Mouse (Mus musculus) neural tube, embryonic 11.5 days (tissue): ENCODE measurements around the gene Zfp119a. TPM values are rescaled to one million over a fixed set of nuclear protein-coding genes. Genes with fewer than 3 reads are reported as not detected.
"Not testable (repeated sequence)": the region's sequence is repeated elsewhere in the genome, so short reads cannot be mapped to it uniquely, and the experiment has no call there.

ENCODE experiments used
- ATAC-seq: fragments of 200-750 bp; cut with Nextera tagmentation; 2 replicates; pipeline ENCODE4 v1.8.0; 2017; ENCODE audit warnings: moderate number of reproducible peaks, mild to moderate bottlenecking, moderate TSS enrichment, moderate library complexity; ENCODE audit not compliant: insufficient read depth, low FRiP score, low TSS enrichment
- DNase-seq: peaks from one replicate; pipeline ENCODE4 v3.0.0-alpha.2; 2015; ENCODE audit warnings: low spot score
- H3K27ac ChIP-seq: fragments of 300-500 bp; sonication (generic); 2 replicates; pipeline ENCODE4 v1.5.1; 2014; ENCODE audit warnings: low read depth, mild to moderate bottlenecking, low read length
- H3K27me3 ChIP-seq: fragments of 300-500 bp; sonication (generic); 2 replicates; pipeline ENCODE4 v1.6.1; 2014; ENCODE audit warnings: mild to moderate bottlenecking, low read length, mixed read lengths; ENCODE audit not compliant: control insufficient read depth, insufficient read depth
- H3K36me3 ChIP-seq: fragments of 300-500 bp; sonication (generic); 2 replicates; pipeline ENCODE4 v1.6.1; 2014; ENCODE audit warnings: mild to moderate bottlenecking, low read length, moderate library complexity, mixed read lengths; ENCODE audit not compliant: control insufficient read depth, insufficient read depth
- H3K4me1 ChIP-seq: fragments of 300-500 bp; sonication (generic); 2 replicates; pipeline ENCODE4 v1.6.1; 2014; ENCODE audit warnings: low read length, mixed read lengths; ENCODE audit not compliant: control insufficient read depth, insufficient read depth
- H3K4me2 ChIP-seq: fragments of 300-500 bp; sonication (generic); 2 replicates; pipeline ENCODE4 v1.6.1; 2014; ENCODE audit warnings: low read depth, mild to moderate bottlenecking, moderate library complexity
- H3K4me3 ChIP-seq: fragments of 300-500 bp; sonication (generic); 2 replicates; pipeline ENCODE4 v1.5.1; 2014; ENCODE audit warnings: low read depth, low read length
- H3K9ac ChIP-seq: fragments of 300-500 bp; sonication (generic); 2 replicates; pipeline ENCODE4 v1.6.1; 2014; ENCODE audit warnings: mild to moderate bottlenecking, low read length
- H3K9me3 ChIP-seq: fragments of 300-500 bp; sonication (generic); 2 replicates; pipeline ENCODE4 v1.6.1; 2016; ENCODE audit warnings: low read length; ENCODE audit not compliant: control insufficient read depth
- WGBS: fragments of 180-500 bp; shearing (Covaris S2); extraction: QIAGEN DNeasy Blood & Tissue Kit; methylation state at CpG from one replicate; pipeline ENCODE4 v1.1.7; 2014; 5-methylcytosine and 5-hydroxymethylcytosine counted together
- polyA plus RNA-seq: library from polyadenylated mRNA; unstranded; fragments of >200 nt; fragmentation: Nextera tagmentation; extraction: Ambion mirVana; gene quantifications from 2 replicates; pipeline ENCODE4 v1.2.1, GENCODE M21; 2014

Zfp119a gene
- 7.9 and 8.2 TPM in 2 replicates for polyA plus RNA-seq

DNA sequence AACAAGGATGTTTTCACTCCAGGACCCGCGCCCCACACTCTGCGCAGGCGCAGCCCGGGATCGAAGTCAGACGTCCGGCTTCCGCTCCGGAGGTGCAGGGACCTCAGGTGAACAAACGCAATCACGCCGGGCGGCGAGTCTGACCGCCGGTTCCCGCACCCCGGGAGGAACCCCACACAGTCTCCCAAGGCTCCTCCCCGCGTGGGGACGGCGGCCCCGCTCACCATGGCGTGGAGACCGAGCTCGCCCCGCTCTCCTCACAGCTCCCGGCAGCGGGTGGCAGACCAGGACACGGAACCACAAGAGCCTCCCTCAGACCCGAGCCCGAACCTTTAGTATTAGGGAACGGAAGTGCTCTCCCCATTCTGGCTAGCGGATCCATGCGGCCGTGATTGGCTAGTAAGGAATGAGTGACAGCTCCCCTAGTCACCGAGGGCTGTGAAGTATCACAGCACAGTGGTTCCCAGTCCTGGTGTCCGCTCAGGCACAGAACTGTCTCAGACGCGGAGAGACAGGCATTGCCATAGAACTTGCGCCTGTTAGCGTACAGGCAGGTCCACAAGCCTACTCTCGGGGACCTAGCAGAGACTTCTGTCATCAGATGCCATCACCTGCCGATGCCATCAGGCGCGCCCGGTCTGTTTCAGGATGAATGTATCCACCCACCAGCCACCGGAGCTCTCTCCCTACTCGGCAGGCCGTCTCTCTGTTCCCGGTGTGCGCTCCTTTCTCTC, at the start of gene Zfp119a:
Gene Zfp119a, minus strand, starts transcription at position 295 of the 734 bp plus-strand sequence.
- not testable (repeated sequence) for H3K27me3 ChIP-seq, H3K9me3 ChIP-seq, H3K4me1 ChIP-seq, H3K36me3 ChIP-seq
- Histone ChIP-seq H3K4me3 (peak within 1 kb of the TSS; percentile 40), H3K4me2 (peak within 1 kb of the TSS; percentile 48), H3K27ac (peak within 1 kb of the TSS; percentile 49), H3K9ac (peak within 1 kb of the TSS; percentile 63)
- 0% methylated on average over 38 of the region's 53 CpGs for WGBS
- DNase-seq (peak; percentile 81), ATAC-seq (peak; percentile 99)

DNA sequence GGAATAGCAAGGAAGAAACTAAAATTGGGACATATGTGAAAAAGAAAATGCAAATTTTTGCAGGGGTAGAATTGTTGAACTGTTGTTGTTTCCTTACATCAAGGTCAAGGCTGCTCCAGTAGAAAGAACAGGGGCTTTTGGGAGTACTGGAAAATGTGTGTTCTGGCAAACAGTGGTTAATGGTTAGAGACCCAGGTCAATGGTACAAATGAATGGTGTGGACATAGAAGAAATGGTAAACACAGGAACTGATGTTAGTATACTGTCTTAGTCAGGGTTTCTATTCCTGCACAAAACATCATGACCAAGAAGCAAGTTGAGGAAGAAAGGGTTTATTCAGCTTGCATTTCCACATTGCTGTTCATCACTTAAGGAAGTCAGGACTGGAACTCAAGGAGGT, 27.9 kb upstream of the Zfp119a start:
- Histone ChIP-seq H3K4me2 (no peak overlapping the region), H3K27ac (no peak overlapping the region), H3K9me3 (no peaks in the 10 kb centered on the region), H3K27me3 (no peaks in the 10 kb centered on the region), H3K9ac (no peak overlapping the region), H3K36me3 (no peaks in the 10 kb centered on the region), H3K4me1 (no peaks in the 10 kb centered on the region), H3K4me3 (no peak overlapping the region)
- no peak for DNase-seq
- ATAC-seq: no peak

DNA sequence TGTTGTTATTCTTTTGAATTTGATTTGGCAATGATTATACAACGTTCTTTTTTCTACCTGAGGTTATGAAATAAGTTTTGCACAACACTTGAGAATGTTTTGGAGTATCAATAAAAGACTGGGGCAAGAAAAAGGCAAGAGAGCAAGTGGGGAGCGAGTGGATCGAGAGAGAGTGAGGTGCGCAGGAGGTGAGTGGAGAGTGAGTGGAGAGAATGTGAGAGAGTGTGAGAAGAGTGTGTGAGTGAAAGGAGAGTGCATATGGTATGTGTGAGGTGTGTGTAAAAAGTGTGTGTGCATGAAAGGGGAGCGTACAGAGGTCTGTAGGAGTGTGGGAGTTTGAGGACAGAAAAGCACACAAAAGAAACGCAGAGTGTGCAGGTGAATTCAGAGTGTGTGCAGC, 25.4 kb upstream of the Zfp119a start:
- ATAC-seq (no peak), DNase-seq (no peak)
- Histone ChIP-seq H3K4me3 (no peak overlapping the region), H3K9ac (no peak overlapping the region), H3K36me3 (no peaks in the 10 kb centered on the region), H3K4me2 (no peak overlapping the region), H3K4me1 (no peaks in the 10 kb centered on the region), H3K27me3 (no peaks in the 10 kb centered on the region), H3K9me3 (no peaks in the 10 kb centered on the region), H3K27ac (no peak overlapping the region)
- WGBS: 77% methylated on average over 6 of the region's 6 CpGs

GRCm38 (mm10) chr17:55903687-55904086, 25.0 kb upstream of the Zfp119a start:
- no peak for DNase-seq
- H3K27ac ChIP-seq: no peak overlapping the region
- no peaks in the 10 kb centered on the region for H3K9me3 ChIP-seq
- no peak for ATAC-seq
- H3K9ac ChIP-seq: no peak overlapping the region
- H3K27me3 ChIP-seq: no peaks in the 10 kb centered on the region
- H3K4me3 ChIP-seq: no peak overlapping the region
- WGBS: 88% methylated on average over 1 of the region's 1 CpGs
- no peaks in the 10 kb centered on the region for H3K4me1 ChIP-seq
- no peak overlapping the region for H3K4me2 ChIP-seq
- no peaks in the 10 kb centered on the region for H3K36me3 ChIP-seq

- WGBS: 60% methylated on average over 2 of the region's 2 CpGs
These were observed 24.4 kb upstream of the Zfp119a start for GRCm38 (mm10) chr17:55903087-55903486.

DNA sequence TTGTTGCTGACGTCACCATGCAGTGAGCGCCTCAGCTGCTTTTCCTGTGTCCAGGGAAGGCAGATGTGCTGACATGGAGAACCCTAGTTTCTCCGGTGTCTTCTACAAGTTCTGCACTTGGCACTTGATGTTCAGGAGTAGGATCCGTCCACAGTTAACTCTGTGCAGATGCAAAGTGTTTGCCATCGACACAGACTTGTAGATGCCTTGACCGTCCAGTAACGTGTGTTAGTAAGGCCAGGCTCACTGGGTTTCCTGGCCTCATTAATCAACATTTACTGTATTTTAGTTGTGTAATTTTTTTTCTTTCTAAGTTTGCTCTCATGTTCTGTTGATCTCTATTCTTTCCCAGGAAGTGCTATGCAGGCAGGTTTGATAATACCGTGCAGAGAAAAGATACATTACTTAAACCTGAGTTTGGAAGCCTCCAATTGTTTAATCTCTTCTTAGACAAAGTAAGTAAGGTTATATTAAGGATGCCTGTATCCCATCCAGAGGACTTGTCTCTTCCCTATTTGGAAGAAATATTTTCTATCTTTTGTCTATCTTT, 13.8 kb upstream of the Zfp119a start:
- WGBS: 14% methylated on average over 6 of the region's 8 CpGs
- Histone ChIP-seq H3K9ac (peak overlapping the region; percentile 44; the same call in 1 of the 2 replicates), H3K4me3 (peak overlapping the region; percentile 40), H3K4me2 (peak overlapping the region; percentile 43)
- not testable (repeated sequence) for H3K27me3 ChIP-seq, H3K27ac ChIP-seq, H3K36me3 ChIP-seq, H3K9me3 ChIP-seq, ATAC-seq, DNase-seq, H3K4me1 ChIP-seq

More at GRCm38 (mm10) chr17:55903087-55903486, 24.4 kb upstream of the Zfp119a start:
- Histone ChIP-seq H3K4me3 (no peak overlapping the region), H3K36me3 (peaks cover under 1% of the 10 kb centered on the region; the same call in 1 of the 2 replicates), H3K9me3 (no peaks in the 10 kb centered on the region), H3K27me3 (no peaks in the 10 kb centered on the region), H3K27ac (no peak overlapping the region), H3K9ac (no peak overlapping the region), H3K4me1 (no peaks in the 10 kb centered on the region), H3K4me2 (no peak overlapping the region)
- ATAC-seq (no peak), DNase-seq (no peak)

DNA sequence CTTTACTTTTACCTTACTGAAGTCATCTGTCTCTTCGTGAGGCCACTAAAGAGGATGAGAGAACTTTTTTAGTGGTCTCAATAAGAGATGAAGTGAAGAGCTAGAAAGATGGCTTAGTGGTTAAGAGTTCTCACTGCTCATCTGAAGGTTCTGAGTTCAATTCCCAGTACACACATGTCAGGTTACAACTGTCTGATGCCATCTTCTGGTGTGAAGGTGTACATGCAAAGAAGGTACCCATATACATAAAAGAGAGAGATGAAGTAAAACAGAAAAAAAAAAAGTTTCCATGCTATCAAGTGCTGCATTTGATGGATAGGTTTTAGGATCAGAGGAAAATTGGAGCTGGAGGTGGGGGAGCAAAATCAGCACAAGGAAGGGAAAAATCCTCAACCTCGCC, 6.2 kb upstream of the Zfp119a start:
- no peak overlapping the region for H3K9ac ChIP-seq
- WGBS: 65% methylated on average over 2 of the region's 2 CpGs

DNA sequence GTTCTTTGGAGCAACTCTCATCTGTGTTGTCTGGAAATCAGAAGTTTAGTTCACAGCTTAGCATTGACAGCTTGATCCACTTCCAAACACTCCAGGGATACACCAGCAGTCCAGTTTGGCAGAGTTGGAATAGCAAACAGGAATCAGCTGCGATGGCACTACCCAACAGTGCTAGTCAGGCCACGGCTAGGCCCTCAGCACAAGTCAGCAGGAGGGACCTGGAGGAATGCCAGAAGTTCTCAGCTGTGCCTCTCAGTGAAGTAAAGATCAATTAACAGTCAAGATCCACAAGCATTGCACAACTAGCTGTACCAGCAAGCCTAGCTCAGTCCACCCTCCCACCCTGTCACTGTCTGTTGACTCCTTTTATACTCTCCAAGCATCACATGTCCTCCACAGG, 4.9 kb upstream of the Zfp119a start:
- Histone ChIP-seq H3K9me3 (no peaks in the 10 kb centered on the region), H3K4me3 (no peak overlapping the region), H3K4me2 (no peak overlapping the region), H3K4me1 (no peaks in the 10 kb centered on the region), H3K27ac (no peak overlapping the region), H3K36me3 (no peaks in the 10 kb centered on the region), H3K27me3 (no peaks in the 10 kb centered on the region), H3K9ac (no peak overlapping the region)
- WGBS: 68% methylated on average over 2 of the region's 2 CpGs
- ATAC-seq (no peak), DNase-seq (no peak)

More for the DNA sequence above, 6.2 kb upstream of the Zfp119a start:
- H3K4me3 ChIP-seq: no peak overlapping the region
- no peaks in the 10 kb centered on the region for H3K36me3 ChIP-seq
- no peak overlapping the region for H3K27ac ChIP-seq
- H3K4me1 ChIP-seq: no peaks in the 10 kb centered on the region
- DNase-seq (no peak), ATAC-seq (no peak)
- no peaks in the 10 kb centered on the region for H3K27me3 ChIP-seq
- H3K4me2 ChIP-seq: no peak overlapping the region
- H3K9me3 ChIP-seq: no peaks in the 10 kb centered on the region

- H3K36me3 ChIP-seq, ATAC-seq, H3K9me3 ChIP-seq, H3K27me3 ChIP-seq, H3K4me1 ChIP-seq: not testable (repeated sequence)
- Histone ChIP-seq H3K4me3 (peak overlapping the region; percentile 40), H3K27ac (0 out of 2 replicates have a peak overlapping the region, but pooled peaks have one; percentile 8), H3K4me2 (peak overlapping the region; percentile 48), H3K9ac (peak overlapping the region; percentile 42; the same call in 1 of the 2 replicates)
- WGBS: 2% methylated on average over 6 of the region's 8 CpGs
- peak; percentile 26 for DNase-seq
These were observed 471 bp downstream of the Zfp119a start for GRCm38 (mm10) chr17:55878282-55878635.
